Mouse (Mus musculus): Measurements from ENCODE around the gene Mblac2.

Gene Mblac2

GRCm38 (mm10) chr13:81710775-81711545, at the start of gene Mblac2, which contains the start of gene Polr3g:
Gene Mblac2, plus strand, starts transcription at chr13:81711341.
Gene Polr3g, minus strand, starts transcription at chr13:81711013.
- no peak for TF ChIP-seq GATA4 (IDR thresholded peaks at IDR 0.05; ENCODE audit: insufficient replicate concordance, low read length)

DNA sequence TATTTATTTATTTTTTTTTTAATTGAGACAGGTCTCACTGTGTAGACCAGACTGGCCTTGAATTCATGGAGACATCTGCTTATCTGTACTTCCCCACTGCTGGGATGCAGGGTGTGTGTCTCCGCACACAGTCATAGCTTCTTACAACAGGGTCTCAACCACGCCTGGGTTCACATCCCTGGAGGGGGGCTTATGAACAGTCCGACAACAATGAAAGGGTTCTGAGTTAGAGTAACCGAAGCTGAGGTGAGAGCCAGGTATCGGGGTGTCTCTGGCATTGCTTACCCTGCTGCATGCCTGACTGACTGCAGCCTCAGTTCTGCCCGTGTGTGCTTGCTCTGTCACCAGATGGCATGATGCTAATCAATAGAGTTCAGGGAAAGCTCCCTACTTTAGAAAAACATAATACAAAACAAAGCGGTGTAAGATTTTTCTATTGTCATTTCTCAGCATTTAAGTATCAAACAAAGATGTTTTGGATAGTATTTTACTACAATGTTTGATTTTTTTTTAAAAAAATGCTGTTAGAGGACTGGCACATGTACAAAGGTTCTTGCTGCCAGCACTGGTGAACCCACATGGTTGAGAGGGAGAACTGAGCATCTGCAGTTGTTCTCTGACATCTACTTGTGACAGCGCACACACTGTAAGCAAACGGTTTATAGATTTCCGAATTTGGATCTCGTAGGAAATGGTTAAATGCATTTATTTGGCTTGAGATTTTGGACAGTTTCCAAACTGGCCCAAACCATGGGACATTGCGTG, 47.4 kb upstream of the Mblac2 start:
- TF ChIP-seq GATA4 (IDR thresholded peaks at IDR 0.05; ENCODE audit: insufficient replicate concordance, low read length): no peak

GRCm38 (mm10) chr13:81664331-81664698, 46.8 kb upstream of the Mblac2 start:
- no peak for TF ChIP-seq GATA4 (IDR thresholded peaks at IDR 0.05; ENCODE audit: insufficient replicate concordance, low read length)

DNA sequence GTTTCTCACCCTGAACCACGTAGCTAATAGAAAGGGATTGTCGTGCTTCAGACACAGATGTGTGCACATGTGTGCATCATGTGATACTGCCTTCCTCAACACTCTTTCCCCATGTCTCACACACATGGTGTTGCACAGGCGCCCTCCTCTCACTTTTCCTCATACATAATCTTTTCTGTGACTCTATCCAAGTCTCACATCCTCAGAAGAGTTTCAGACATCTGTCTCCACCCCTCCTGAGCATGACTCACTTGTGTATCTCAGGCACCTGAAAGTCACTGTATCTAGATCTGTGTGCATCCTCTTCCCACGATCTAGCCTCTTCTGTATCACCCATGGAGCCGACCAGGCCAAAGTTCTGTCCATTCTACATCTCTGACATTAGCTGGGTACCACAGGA, 43.4 kb upstream of the Mblac2 start:
- TF ChIP-seq GATA4 (IDR thresholded peaks at IDR 0.05; ENCODE audit: insufficient replicate concordance, low read length): no peak

DNA sequence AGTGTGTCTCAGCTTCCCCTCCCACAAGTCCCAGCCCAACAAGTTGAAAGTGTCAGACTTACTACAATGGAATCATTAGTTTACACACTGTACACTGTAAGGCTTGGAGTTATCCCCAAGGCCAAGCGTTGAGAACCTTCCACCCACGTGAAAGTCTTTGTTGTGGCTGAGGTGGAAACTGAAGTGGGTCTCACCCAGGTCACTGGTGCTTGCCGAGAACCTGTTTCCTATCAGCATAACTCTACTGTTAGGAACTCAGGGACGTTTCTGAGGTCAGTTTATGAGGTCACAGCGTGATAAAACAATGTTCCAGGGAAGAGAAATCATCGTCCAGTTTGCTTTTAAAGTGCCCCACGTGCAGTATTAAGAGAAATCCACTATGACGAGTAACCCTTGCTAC, 35.8 kb upstream of the Mblac2 start:
- TF ChIP-seq GATA4 (IDR thresholded peaks at IDR 0.05; ENCODE audit: insufficient replicate concordance, low read length): no peak

DNA sequence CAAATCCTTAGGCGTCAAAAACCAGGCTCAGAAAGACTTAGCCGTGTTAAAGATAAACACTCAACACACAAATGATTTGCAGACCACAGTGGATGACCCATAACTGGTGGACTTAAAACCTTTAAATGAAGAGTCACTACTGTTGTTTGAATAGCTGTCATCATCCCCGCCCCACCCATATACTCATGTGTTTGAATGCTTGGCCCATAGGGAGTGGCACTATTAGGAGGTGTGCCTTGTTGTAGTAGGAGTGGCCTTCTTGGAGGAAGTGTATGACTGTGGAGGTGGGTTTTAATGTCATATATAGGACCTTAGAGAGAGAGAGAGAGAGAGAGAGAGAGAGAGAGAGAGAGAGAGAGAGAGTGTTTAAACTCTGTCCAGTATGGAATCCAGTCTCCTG, 28.0 kb upstream of the Mblac2 start:
- TF ChIP-seq GATA4 (IDR thresholded peaks at IDR 0.05; ENCODE audit: insufficient replicate concordance, low read length): no peak

- TF ChIP-seq GATA4 (IDR thresholded peaks at IDR 0.05; ENCODE audit: insufficient replicate concordance, low read length): no peak
Measured at GRCm38 (mm10) chr13:81684258-81684657, 26.9 kb upstream of the Mblac2 start.

DNA sequence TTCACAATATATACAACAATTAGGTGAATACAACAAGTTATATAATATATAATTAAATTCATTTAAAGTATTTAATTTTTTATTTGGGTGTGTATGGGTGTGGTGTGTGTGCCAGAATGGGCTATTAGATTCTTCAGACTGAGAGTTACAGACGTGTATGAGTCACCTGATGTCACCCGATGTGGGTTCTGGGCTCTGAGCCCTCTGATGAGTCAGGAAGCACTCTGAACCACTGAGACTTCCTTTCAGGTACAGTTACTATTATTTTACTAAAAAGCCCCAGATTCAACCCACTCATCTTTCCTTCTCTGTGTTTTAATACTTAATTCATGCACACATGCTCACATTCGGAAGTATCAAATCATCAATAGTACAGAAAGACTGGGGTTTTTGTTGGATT, 26.3 kb upstream of the Mblac2 start:
- TF ChIP-seq GATA4 (IDR thresholded peaks at IDR 0.05; ENCODE audit: insufficient replicate concordance, low read length): no peak

DNA sequence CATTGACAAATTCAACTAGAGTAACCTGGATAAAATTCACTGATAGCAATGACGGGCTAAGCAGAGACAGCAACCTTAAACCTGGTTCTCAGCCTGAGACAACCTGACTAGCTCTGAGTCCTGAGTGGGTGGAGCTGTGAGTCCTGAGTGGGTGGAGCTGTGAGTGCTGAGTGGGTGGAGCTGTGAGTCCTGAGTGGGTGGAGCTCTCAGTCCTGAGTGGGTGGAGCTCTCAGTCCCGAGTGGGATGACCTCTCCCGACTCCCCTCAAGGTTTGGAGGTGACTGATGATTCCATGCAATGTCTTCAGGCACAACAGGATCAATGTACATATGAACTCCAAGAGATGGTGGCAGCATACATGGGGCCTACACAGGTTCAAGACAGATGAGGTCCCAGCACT, 21.6 kb upstream of the Mblac2 start:
- no peak for TF ChIP-seq GATA4 (IDR thresholded peaks at IDR 0.05; ENCODE audit: insufficient replicate concordance, low read length)

DNA sequence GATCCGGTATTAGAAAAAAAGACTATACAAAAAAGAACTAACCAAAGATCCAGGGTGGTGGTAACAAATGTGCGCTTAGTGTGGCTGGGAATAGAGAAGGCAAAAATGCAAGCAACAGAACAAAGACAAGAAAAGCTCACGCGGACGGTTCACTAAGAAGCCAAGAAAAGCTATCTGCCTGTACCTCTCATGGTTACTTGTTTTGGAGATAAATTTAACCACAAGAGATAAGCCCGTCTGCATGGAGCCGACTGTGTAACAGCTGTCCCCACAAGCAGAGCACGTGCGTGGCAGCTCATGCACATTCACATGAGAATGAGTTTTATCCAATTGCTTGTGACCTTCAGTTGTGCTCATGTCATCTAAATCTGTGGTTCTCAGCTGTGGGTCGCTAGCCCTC, 20.7 kb upstream of the Mblac2 start:
- no peak for TF ChIP-seq GATA4 (IDR thresholded peaks at IDR 0.05; ENCODE audit: insufficient replicate concordance, low read length)

DNA sequence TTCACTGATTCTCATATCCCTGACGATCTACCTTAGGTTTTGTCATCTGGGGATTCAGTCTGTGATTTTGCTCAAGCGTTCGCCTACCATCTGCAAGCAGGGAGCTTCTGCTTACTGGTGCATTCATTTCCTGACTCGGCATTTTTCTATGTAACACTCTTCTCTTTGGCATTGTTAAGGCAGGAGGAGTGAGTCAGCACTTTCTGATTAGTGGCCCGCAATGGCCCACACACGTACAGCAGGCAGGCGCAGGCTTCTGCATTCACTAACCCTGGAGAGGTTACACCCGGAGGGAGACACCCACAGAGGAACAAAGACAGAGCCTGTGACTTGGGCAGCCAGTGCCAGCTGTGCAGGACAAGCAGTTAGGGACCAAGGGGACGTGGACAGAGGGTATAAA, 19.5 kb upstream of the Mblac2 start:
- TF ChIP-seq GATA4 (IDR thresholded peaks at IDR 0.05; ENCODE audit: insufficient replicate concordance, low read length): no peak

DNA sequence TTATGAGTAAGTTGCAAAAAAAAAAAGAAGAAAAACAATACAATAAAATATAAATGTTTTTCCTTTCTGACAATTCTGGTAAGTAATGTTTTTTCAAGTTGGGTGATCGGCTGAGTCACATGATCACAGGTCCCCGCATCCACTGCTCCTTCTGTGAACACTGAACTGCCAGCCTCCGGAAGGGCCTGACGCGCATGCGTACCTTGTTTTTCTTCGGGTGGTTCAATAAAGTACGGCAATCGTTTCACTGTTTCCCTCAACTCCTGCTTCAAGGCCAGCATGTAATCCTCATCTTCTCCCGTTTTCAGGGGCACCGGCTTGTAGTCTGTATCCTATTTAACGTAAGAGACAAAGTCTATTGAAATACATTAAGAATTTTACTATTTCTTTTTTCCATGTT, 16.7 kb upstream of the Mblac2 start:
- no peak for TF ChIP-seq GATA4 (IDR thresholded peaks at IDR 0.05; ENCODE audit: insufficient replicate concordance, low read length)

- no peak for TF ChIP-seq GATA4 (IDR thresholded peaks at IDR 0.05; ENCODE audit: insufficient replicate concordance, low read length)
Measured at GRCm38 (mm10) chr13:81703148-81703547, 8.0 kb upstream of the Mblac2 start.

DNA sequence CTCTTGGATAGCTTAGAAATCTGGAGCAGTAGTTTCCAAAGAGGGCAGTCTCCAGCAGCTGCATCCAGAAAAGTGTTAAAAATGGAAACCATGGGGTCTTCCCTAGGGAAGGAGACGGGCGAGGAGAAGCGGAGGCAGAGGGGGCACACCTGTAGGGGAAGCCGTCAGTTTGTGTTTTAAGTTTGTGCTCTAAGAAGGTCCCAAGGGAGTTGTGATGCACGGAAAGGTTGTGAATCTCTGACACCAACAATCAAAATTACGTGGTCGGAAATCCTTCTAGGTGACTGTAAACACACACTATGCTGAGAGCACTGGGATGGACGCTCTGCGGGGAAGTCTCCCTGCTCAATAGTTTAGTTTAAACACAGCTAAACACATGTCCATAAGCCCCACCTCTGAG, 7.5 kb upstream of the Mblac2 start:
- no peak for TF ChIP-seq GATA4 (IDR thresholded peaks at IDR 0.05; ENCODE audit: insufficient replicate concordance, low read length)

GRCm38 (mm10) chr13:81706311-81706710, 4.8 kb upstream of the Mblac2 start:
- no peak for TF ChIP-seq GATA4 (IDR thresholded peaks at IDR 0.05; ENCODE audit: insufficient replicate concordance, low read length)

- TF ChIP-seq GATA4 (IDR thresholded peaks at IDR 0.05; ENCODE audit: insufficient replicate concordance, low read length): no peak
Measured at GRCm38 (mm10) chr13:81709805-81710204, 1.3 kb upstream of the Mblac2 start.
